Mouse (Mus musculus): Measurements from ENCODE around the gene Armh1.

GRCm38 (mm10) chr4:117288277-117288926 is 36.5 kb upstream of the Armh1 start:
- TF ChIP-seq ZNF384 (IDR thresholded peaks at IDR 0.05; ENCODE audit: low read depth, low read length) (no peak), CHD2 (IDR thresholded peaks at IDR 0.05; ENCODE audit: low read depth, low read length) (no peak), MAFK (IDR thresholded peaks at IDR 0.05; ENCODE audit: insufficient read depth, low read depth, low read length) (no peak), HCFC1 (IDR thresholded peaks at IDR 0.05; ENCODE audit: borderline replicate concordance, insufficient read depth, low read length) (no peak; the same call in 1 of the 2 replicates), ZC3H11A (IDR thresholded peaks at IDR 0.05; ENCODE audit: borderline replicate concordance, low read depth, low read length) (no peak)
